In the genomic region with DNA sequence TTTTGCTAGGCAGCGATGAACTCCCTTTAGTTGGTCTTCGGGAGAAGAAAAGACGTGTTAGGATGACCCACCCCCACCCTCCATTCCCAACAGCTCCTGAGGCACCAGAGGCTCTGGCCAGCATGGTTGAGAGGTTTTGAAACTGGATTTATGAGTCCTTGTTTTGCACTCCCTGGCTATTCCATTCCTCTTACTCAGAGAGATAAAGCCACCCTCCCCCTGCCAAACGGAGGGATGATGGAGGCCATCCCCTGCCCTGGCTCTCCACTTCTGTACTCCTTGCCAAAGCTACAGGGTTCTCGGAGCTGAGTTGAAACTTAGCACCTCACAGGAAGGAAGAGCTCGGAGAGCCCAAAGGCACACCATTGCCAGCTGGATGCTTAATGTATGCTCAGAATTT, we compare ENCODE assay signal across 19 mouse cellular contexts. TPM values are rescaled to one million over a fixed set of nuclear protein-coding genes. Genes with fewer than 3 reads are reported as not detected.
DNase-seq lines count a peak whose midpoint lies in the region; ATAC-seq lines count a peak whose summit lies in the region.
"Had no signal": no experiment of that assay in that cellular context is flagged by ENCODE, and none has a peak within 500 bp of the region (broad histone marks: within the 10 kb centered on the region; RNA-seq: fewer than 3 reads in every experiment).

No protein-coding gene starts in this region.

- WGBS in heart, embryonic 10.5 days: 73% methylated on average over 6 of the region's 6 CpGs
- 65% methylated on average over 6 of the region's 6 CpGs for whole genome bisulfite sequencing in heart, embryonic 11.5 days (ENCODE audit: insufficient replicate concordance)
- 84% methylated on average over 6 of the region's 6 CpGs for WGBS in midbrain, embryonic 14.5 days

- intact Hi-C loops in heart, postnatal 25 days (cut with DNase I): no loop called here

- ATAC-seq in heart, embryonic 11.5 days (replicated peaks; ENCODE audit: insufficient number of reproducible peaks, low FRiP score, low TSS enrichment): no peak
- no peak for ATAC-seq in midbrain, embryonic 14.5 days (ENCODE audit: low FRiP score, low TSS enrichment)
- ATAC-seq: forebrain, embryonic 13.5 days; hindbrain, embryonic 16.5 days; intestine, embryonic 16.5 days; liver, postnatal 0 days; midbrain, embryonic 16.5 days had no signal

- H3K36me3 ChIP-seq in heart, embryonic 10.5 days: no peaks in the 10 kb centered on the region
- H3K36me3 ChIP-seq in heart, embryonic 11.5 days (ENCODE audit: control insufficient read depth, insufficient read depth, low read length): no peaks in the 10 kb centered on the region
- no peaks in the 10 kb centered on the region for H3K36me3 ChIP-seq in midbrain, embryonic 14.5 days (ENCODE audit: control insufficient read depth, insufficient read depth, low read length)
- H3K36me3 ChIP-seq: limb, embryonic 10.5 days had no signal

- no peak overlapping the region for H3K9ac ChIP-seq in heart, embryonic 11.5 days (ENCODE audit: low read depth, low read length)
- H3K9ac ChIP-seq in midbrain, embryonic 14.5 days (replicated peaks; ENCODE audit: low read length): no peak overlapping the region
- H3K9ac ChIP-seq: forebrain, embryonic 13.5 days; liver, postnatal 0 days had no signal

- H3K27me3 ChIP-seq in heart, embryonic 10.5 days (ENCODE audit: insufficient read depth, poor library complexity, severe bottlenecking): peaks cover 3% of the 10 kb centered on the region; the same call in 1 of the 2 replicates
- no peaks in the 10 kb centered on the region for H3K27me3 ChIP-seq in heart, embryonic 11.5 days (ENCODE audit: control insufficient read depth, insufficient read depth, low read length)
- H3K27me3 ChIP-seq in midbrain, embryonic 14.5 days (ENCODE audit: control insufficient read depth, insufficient read depth, low read length): no peaks in the 10 kb centered on the region
- H3K27me3 ChIP-seq: forebrain, embryonic 13.5 days had no signal

- no peaks in the 10 kb centered on the region for H3K4me1 ChIP-seq in heart, embryonic 10.5 days
- no peaks in the 10 kb centered on the region for H3K4me1 ChIP-seq in heart, embryonic 11.5 days (ENCODE audit: control insufficient read depth, insufficient read depth, low read length)
- H3K4me1 ChIP-seq in midbrain, embryonic 14.5 days (ENCODE audit: control insufficient read depth, insufficient read depth, low read length): no peaks in the 10 kb centered on the region
- H3K4me1 ChIP-seq: limb, embryonic 10.5 days had no signal

- no peak overlapping the region for H3K4me2 ChIP-seq in heart, embryonic 11.5 days
- H3K4me2 ChIP-seq in midbrain, embryonic 14.5 days (ENCODE audit: low read length): no peak overlapping the region
- H3K4me2 ChIP-seq: forebrain, embryonic 13.5 days had no signal

- no peak overlapping the region for H3K27ac ChIP-seq in heart, embryonic 10.5 days
- H3K27ac ChIP-seq in heart, embryonic 11.5 days (ENCODE audit: low read depth, low read length): no peak overlapping the region
- H3K27ac ChIP-seq in midbrain, embryonic 14.5 days (replicated peaks; ENCODE audit: low read depth, low read length): no peak overlapping the region
- H3K27ac ChIP-seq: forebrain, embryonic 13.5 days; left cerebral cortex, adult 2 months; limb, embryonic 10.5 days had no signal

- DNase-seq in heart, embryonic 10.5 days (ENCODE audit: low spot score): peak; percentile 51
- peak; percentile 22 for DNase-seq in 3T3-L1 (ENCODE audit: low read depth, low spot score)
- peak; percentile 82 for DNase-seq in adrenal gland, adult 2 months
- DNase-seq in heart, postnatal 25 days (ENCODE audit: low spot score): peak; percentile 33
- no peak for DNase-seq in layer of hippocampus, postnatal 25 days (ENCODE audit: extremely low spot score in 1 of 2, low spot score in 1 of 2)
- no peak for DNase-seq in right cerebral cortex, postnatal 4 days
- DNase-seq in midbrain, embryonic 14.5 days: no peak
- DNase-seq: cerebellum, adult 9-11 months; kidney, postnatal 14 days; liver, postnatal 0 days; lung, postnatal 10 days; thymus, postnatal 36 days had no signal

- no peaks in the 10 kb centered on the region for H3K9me3 ChIP-seq in heart, embryonic 10.5 days
- H3K9me3 ChIP-seq in heart, embryonic 11.5 days (replicated peaks; ENCODE audit: control insufficient read depth, low read length): no peaks in the 10 kb centered on the region
- H3K9me3 ChIP-seq in midbrain, embryonic 14.5 days (ENCODE audit: control insufficient read depth, low read length): no peaks in the 10 kb centered on the region
- H3K9me3 ChIP-seq: forebrain, embryonic 13.5 days; limb, embryonic 10.5 days had no signal

- H3K4me3 ChIP-seq in heart, embryonic 10.5 days: no peak overlapping the region
- no peak overlapping the region for H3K4me3 ChIP-seq in heart, embryonic 11.5 days (ENCODE audit: low read depth, low read length)
- no peak overlapping the region for H3K4me3 ChIP-seq in midbrain, embryonic 14.5 days (replicated peaks; ENCODE audit: low read depth, low read length)
- H3K4me3 ChIP-seq: forebrain, embryonic 13.5 days; left cerebral cortex, adult 2 months; limb, embryonic 10.5 days had no signal

RNA-seq across cellular contexts. Expression of a gene that starts 26.6 kb away (rescaled TPM):
- 0.11 and 0.35 TPM in 2 replicates for polyA plus RNA-seq in heart, embryonic 10.5 days (2016; fragmentation: Nextera tagmentation; extraction: Ambion mirVana)
- polyA plus RNA-seq in heart, embryonic 11.5 days (2014; fragmentation: Nextera tagmentation; extraction: Ambion mirVana): 0.09 and 0.24 TPM in 2 replicates
- 1 to 10 TPM; 4.5 to 5.9 TPM for total RNA-seq in adrenal gland, adult 2 months (2021)
- 0.69 and 1.1 TPM in 2 replicates for polyA plus RNA-seq in adrenal gland, adult 2 months (2012; rRNA removed)
- total RNA-seq in heart, postnatal 25 days (2021): 1 to 10 TPM; 1.8 to 2.6 TPM
- 1 to 10 TPM; 4.3 to 5.6 TPM for total RNA-seq in layer of hippocampus, postnatal 25 days (2021)
- 0.39 and 0.58 TPM in 2 replicates for polyA plus RNA-seq in midbrain, embryonic 14.5 days (2014; fragmentation: Nextera tagmentation; extraction: Ambion mirVana)

RNA-seq across cellular contexts. Expression of a gene that starts 46.2 kb away (rescaled TPM):
- polyA plus RNA-seq in heart, embryonic 10.5 days (2016; fragmentation: Nextera tagmentation; extraction: Ambion mirVana): 47.9 and 56.7 TPM in 2 replicates
- polyA plus RNA-seq in heart, embryonic 11.5 days (2014; fragmentation: Nextera tagmentation; extraction: Ambion mirVana): 51.7 and 60.0 TPM in 2 replicates
- total RNA-seq in adrenal gland, adult 2 months (2021): 10 to 100 TPM; 42.2 to 43.2 TPM
- polyA plus RNA-seq in adrenal gland, adult 2 months (2012; rRNA removed): 169 and 206 TPM in 2 replicates
- total RNA-seq in heart, postnatal 25 days (2021): 10 to 100 TPM; 27.5 to 39.6 TPM
- total RNA-seq in layer of hippocampus, postnatal 25 days (2021): 10 to 100 TPM; 38.8 to 40.1 TPM
- polyA plus RNA-seq in midbrain, embryonic 14.5 days (2014; fragmentation: Nextera tagmentation; extraction: Ambion mirVana): 83.9 and 84.0 TPM in 2 replicates

Comparison
In these comparisons a context has a peak if more than half of its experiments do, and no peak if none do; other contexts are left out.
1. DNase-seq: peak in heart, embryonic 10.5 days (single experiment), 3T3-L1 (single experiment), adrenal gland, adult 2 months (single experiment) and heart, postnatal 25 days (single experiment); none in layer of hippocampus, postnatal 25 days (0 of 2), right cerebral cortex, postnatal 4 days (single experiment) and midbrain, embryonic 14.5 days (single experiment).